Mouse (Mus musculus): ENCODE data around the gene Olfr1506. TPM values are rescaled to one million over a fixed set of nuclear protein-coding genes. Genes with fewer than 3 reads are reported as not detected.
"Not testable (repeated sequence)": the region's sequence is repeated elsewhere in the genome, so short reads cannot be mapped to it uniquely, and the experiment has no call there.

Gene Olfr1506
- polyA plus RNA-seq (2017; shearing (Covaris generic)), result not detected

GRCm38 (mm10) chr2:90224393-90224792 lies at the start of gene Olfr1506:
Olfr1506 (minus strand) TSS chr2:90224493.
- ATAC-seq, result not testable (repeated sequence)

DNA sequence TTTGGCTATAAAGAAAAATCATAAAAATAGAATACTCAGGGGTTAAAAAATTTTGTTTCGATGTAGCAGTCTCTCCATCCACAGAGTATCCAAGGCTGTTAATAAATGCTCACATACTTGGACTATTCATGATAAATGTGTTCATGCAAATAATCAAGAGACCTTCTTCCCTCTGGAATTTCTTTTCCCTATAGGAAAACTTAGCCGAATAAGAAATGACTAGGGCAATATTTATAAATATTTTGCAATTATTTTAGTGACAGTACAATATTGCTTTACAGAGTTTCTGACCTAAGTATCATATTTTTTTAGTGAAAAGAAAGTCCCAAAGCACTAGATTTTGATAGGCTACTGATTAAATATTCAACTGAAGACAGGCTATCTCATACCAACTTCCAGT lies 46.6 kb upstream of the Olfr1506 start, which contains the start of gene Olfr1271:
Gene Olfr1271 (minus strand): TSS at position 101 of the 400 bp plus-strand sequence.
- ATAC-seq, result no peak

DNA sequence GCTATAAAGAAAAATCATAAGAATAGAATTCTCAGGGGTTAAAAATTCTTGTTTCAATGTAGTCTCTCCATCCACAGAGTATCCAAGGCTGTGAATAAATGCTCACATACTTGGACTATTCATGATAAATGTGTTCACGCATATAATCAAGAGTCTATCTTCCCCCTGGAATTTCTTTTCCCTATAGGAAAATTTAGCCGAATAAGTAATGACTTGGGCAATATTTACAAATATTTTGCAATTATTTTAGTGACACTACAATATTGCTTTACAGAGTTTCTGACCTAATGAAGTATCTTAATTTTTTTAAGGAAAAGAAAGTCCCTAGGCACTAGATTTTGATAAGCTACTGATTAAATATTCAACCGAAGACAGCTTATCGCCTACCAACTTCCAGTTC lies 33.2 kb upstream of the Olfr1506 start, which contains the start of gene Olfr142:
Gene Olfr142 (minus strand): TSS at position 101 of the 400 bp plus-strand sequence.
- ATAC-seq, result no peak

GRCm38 (mm10) chr2:90199606-90200005 lies 24.7 kb downstream of the Olfr1506 start:
- ATAC-seq, result not testable (repeated sequence)

DNA sequence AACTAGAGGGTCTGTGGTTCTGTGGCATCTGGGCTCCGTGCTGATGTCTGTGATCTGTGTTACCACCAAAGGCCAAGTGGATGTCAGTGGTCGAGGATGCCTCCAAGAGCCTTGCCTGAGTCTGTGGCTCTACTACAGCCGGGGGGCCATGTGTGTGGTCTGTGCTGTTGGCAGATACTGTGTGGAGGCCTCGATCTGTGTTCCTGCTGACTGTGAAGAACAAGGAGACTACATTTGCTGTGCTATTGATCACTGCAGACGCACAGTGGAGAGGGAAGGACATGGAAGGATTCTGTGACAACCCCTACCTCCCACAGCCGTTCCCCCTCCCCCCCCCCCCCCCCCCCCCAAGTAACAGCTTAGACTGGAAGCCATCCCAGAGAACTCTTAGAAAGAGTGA lies 29.0 kb downstream of the Olfr1506 start:
- ATAC-seq, result not testable (repeated sequence)

DNA sequence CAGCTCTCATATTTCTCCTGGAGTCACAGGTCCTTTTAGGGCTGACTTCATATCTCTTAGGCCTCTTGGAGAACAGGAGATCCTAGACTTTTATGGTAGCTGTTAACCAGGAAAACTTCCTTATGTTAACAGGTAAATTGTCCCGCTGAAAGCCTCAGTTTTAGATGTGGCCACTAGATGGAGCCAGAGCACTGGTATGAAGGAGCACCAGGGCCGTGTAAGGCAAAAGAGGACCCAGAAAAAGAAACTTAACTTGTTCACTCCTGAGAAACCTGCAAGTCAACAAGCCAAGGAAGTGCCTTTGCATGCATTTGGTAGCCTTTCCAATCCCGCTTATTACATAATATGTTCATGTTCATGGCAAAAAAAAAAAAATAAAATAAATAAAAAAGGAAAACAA lies 29.5 kb downstream of the Olfr1506 start:
- ATAC-seq, result not testable (repeated sequence)

- not testable (repeated sequence) for ATAC-seq
Measured at GRCm38 (mm10) chr2:90187082-90187481, 37.2 kb downstream of the Olfr1506 start.

DNA sequence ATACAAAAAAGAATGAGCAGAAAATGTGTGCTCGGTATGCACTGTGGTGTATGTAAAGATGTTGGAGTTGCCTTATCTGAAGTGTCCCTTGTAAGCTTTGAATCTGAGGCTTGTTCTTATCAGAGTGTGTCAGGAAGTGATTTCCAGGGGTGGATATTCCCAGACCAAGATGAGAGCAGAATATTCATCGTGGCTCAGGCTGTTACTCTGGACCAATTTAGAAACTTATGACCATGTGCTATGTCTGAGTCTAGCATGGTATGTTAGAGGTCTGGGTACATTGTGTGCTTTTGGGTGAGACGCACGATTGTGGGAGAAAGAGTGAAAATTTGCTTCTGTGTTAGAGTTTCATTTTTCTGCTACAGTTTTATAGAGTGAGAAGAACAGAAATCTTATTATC lies 38.2 kb downstream of the Olfr1506 start:
- not testable (repeated sequence) for ATAC-seq

Other genes starting within 250 kb of the Olfr1506 start
- not detected for gene Olfr1261, start 233.3 kb downstream of the Olfr1506 start, polyA plus RNA-seq (2017; shearing (Covaris generic))
- not detected for gene Olfr1262, start 224.3 kb downstream of the Olfr1506 start, polyA plus RNA-seq (2017; shearing (Covaris generic))
- gene Olfr1263, start 212.4 kb downstream of the Olfr1506 start, polyA plus RNA-seq (2017; shearing (Covaris generic)), result not detected
- gene Olfr1264, start 198.9 kb downstream of the Olfr1506 start, polyA plus RNA-seq (2017; shearing (Covaris generic)), result not detected
- not detected for gene Olfr1265, start 189.2 kb downstream of the Olfr1506 start, polyA plus RNA-seq (2017; shearing (Covaris generic))
- gene Olfr140, start 160.9 kb downstream of the Olfr1506 start, polyA plus RNA-seq (2017; shearing (Covaris generic)), result not detected
- gene Olfr1269, start 103.1 kb downstream of the Olfr1506 start, polyA plus RNA-seq (2017; shearing (Covaris generic)), result under 1 TPM in 1 of 3 experiments, not detected in 2; 0.34 TPM
- gene Olfr32, start 82.2 kb downstream of the Olfr1506 start, polyA plus RNA-seq (2017; shearing (Covaris generic)), result not detected
- gene Olfr1270, start 71.4 kb downstream of the Olfr1506 start, polyA plus RNA-seq (2017; shearing (Covaris generic)), result not detected
- gene Olfr142, start 33.1 kb upstream of the Olfr1506 start, polyA plus RNA-seq (2017; shearing (Covaris generic)), result not detected
- gene Olfr1271, start 46.5 kb upstream of the Olfr1506 start, polyA plus RNA-seq (2017; shearing (Covaris generic)), result under 1 TPM in 1 of 3 experiments, not detected in 2; 0.05 TPM
- gene Olfr1272, start 68.3 kb upstream of the Olfr1506 start, polyA plus RNA-seq (2017; shearing (Covaris generic)), result not detected
- not detected for gene Gm13769, start 97.7 kb upstream of the Olfr1506 start, polyA plus RNA-seq (2017; shearing (Covaris generic))
- not detected for gene Olfr1274-ps, start 174.2 kb upstream of the Olfr1506 start, polyA plus RNA-seq (2017; shearing (Covaris generic))

All from inflammation-experienced regulatory T-cells, adult 6 months (primary cell).